Mouse (Mus musculus) Muller cell, postnatal 12 days (primary cell): ENCODE results near the gene Agbl2.
A peak's percentile ranks its signal among the peaks of the same experiment; 100 is the strongest.
"Not testable (repeated sequence)": the region's sequence is repeated elsewhere in the genome, so short reads cannot be mapped to it uniquely, and the experiment has no call there.

Experiments used
- DNase-seq: peaks from one replicate; pipeline ENCODE4 v3.0.0-alpha.2; 2015; ENCODE audit errors: inconsistent ontology term

The Agbl2 gene

GRCm38 (mm10) chr2:90815266-90815665 is 32.7 kb downstream of the Agbl2 start:
- no peak for DNase-seq

DNA sequence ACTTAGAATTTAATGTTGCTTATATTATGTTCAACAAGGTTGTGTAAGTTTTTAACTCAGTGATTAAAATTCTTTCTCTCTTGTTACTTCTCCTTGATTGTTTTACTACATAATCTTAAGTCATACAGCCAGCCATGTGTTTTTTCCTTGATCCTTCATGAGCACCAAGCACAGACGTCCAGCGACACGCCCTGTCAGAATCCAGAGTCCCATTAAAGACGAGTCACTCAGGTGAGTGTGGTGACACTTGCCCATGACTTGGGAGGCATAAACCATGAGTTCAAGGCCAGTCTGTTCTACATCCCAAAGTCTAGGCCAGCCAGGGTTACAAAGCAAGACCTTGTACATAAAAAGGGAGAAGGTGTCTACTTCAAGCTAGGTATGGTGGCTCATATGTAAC is 33.6 kb downstream of the Agbl2 start:
- DNase-seq, result no peak

GRCm38 (mm10) chr2:90818710-90819109 is 36.2 kb downstream of the Agbl2 start:
- DNase-seq, result no peak

- no peak for DNase-seq
These were observed 38.4 kb downstream of the Agbl2 start for GRCm38 (mm10) chr2:90820894-90821293.

DNA sequence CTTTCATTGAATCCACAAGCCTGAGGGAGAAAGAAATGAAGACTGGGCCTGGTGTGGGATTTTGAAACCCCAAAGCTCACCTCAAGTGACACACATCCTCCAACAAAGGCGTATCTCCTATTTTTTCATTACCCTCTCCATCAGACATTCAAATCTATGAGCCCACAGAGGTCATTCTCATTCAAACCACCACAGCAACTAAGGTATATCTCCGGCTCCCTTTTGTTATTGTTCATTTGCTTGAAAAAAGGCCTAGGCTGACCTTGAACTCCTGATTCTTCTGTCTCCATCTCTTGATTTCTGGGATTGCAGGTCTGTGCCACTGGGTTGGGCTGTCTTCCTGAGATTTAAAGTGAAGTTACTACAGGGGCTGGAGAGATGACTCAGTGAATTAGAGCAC is 40.5 kb downstream of the Agbl2 start:
- no peak for DNase-seq

DNA sequence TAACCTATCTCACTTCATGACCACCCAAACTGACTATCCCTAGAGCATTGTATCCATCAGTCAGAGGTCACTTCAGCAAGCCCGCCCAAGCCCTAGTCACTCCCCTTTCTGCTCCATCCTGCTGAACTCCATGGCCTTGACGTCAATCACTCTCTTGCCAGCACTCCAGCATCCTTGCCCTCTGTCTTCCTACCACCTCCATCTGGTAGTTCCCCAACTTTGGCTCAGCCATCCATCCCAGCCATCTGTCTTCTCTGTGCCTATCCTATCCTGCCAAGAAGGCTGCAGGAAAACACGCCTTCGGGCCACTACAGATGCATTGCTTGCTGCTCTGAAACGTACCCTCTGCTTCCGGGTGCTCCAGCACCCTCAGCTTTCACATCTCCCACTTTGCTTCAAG is 41.3 kb downstream of the Agbl2 start:
- DNase-seq, result no peak

DNA sequence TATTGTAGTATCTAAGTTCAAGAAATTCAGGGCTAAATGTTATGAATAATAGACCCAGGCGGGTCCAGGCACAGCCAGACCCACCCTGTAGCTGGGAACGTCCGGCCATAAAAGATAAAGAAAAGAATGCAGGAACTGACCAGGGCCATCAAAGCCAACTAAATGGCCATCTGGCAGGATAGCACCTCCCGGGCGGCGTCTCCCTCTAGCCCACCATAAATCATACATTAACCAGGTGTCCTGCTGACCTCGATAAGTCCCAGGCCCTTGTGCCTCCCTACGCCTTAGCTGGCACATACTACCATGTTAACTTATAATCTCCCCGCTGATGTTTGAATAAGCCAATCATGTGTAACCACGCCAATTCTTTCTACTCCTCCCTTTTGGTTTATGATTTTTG is 42.0 kb downstream of the Agbl2 start:
- not testable (repeated sequence) for DNase-seq

- no peak for DNase-seq
These were observed 43.1 kb downstream of the Agbl2 start for GRCm38 (mm10) chr2:90825515-90826172.

DNA sequence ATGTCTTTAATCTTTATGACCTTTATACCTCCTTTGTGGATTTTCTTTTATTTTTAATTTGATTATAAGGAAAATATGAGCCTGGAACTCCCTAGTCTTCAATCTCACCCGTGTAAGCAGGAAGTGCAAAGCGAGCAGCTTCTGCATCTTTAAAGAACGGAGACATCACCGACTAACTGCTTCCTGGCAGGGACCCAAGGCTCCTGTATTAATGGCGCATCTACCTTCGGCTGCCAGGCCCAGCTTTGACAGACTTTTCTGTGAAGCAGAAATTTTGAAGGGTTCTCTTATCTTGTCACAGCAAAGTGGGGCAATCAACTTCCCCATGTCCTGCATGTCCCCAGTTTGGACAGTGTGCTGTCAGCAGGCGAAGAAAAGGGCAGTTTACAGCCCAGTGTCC is 46.2 kb downstream of the Agbl2 start:
- DNase-seq, result no peak

- DNase-seq, result no peak
These were observed 51.0 kb downstream of the Agbl2 start for GRCm38 (mm10) chr2:90833502-90833901.

- DNase-seq, result no peak
These were observed 56.1 kb downstream of the Agbl2 start for GRCm38 (mm10) chr2:90838621-90839020.

- DNase-seq, result no peak
These were observed 61.1 kb downstream of the Agbl2 start for GRCm38 (mm10) chr2:90843666-90844065.

GRCm38 (mm10) chr2:90844262-90844661 is 61.7 kb downstream of the Agbl2 start:
- no peak for DNase-seq

- DNase-seq, result no peak
These were observed 62.7 kb downstream of the Agbl2 start for GRCm38 (mm10) chr2:90845234-90845633.

DNA sequence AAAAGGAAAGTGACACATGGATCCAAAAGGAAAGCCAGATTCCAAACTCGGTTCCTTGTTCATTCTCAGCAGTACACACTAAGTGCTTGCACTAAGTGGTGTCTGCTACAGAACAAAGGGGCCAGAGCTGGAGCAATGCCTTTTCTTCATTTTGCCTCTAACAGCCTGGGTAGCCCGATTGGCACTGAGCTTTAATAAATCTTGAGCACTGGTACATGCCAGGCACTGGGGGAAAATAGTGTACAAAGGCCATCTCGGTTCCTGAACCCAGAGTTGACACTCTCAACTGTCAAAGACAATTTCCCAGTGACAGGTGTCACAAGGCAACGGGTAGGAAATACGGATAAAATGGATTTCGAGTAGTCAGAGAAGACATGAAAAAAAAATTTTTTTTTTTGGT is 63.6 kb downstream of the Agbl2 start:
- no peak for DNase-seq

DNA sequence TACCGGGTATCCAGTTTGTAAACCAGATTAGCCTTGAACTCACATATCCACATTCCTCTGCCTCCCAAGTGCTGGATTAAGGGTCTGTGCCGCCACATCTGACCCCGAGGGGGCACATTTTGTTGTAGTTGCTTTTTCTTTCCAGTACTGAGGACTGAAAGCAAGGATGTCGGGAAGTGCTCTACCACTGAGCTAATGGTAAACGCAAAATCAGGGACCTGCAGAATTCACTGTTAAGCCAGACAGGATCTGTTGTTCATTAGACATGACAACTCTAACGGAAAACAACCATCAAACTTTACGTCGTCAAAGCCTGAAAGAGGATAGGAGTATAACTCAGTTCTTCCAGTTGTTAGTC is 64.0 kb downstream of the Agbl2 start:
- no peak for DNase-seq

DNA sequence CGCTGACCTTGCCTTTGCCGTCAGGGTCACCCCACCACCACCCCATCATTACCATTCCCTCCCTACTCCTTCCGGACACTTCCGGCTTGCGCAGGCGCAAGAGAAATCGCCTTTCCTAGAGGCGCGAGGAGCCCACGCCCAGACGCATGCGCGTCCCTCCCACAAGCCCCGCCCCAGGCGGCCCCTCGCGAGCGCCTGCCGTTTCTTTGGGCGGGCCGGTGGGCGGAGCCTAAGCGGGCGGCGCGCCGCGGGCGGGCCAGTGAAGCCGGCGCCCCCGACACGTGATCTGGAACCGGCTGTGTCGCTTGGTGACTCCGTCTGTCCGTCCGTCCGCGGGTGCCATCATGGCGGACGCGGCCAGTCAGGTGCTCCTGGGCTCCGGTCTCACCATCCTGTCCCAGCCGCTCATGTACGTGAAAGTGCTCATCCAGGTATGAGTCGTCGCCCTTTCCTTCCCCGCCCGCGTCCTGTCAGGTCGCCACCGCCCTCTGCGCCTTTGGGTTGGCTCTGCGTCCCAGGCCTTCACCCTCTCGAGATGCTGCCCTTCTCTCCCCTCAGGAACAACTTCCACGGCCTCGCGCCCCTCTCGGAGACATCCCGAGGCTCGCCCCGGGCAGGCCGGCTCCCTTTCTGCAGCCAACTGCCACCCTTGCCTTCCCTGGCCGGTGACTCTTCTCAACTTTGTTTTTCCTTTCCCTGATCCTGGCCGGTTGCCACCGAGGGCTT is 64.6 kb downstream of the Agbl2 start, which contains the start of gene Mtch2:
Mtch2 (plus strand) TSS at position 201 of the 726 bp plus-strand sequence.
- peak; percentile 99 for DNase-seq

- DNase-seq, result peak; percentile 69
These were observed 65.1 kb downstream of the Agbl2 start for GRCm38 (mm10) chr2:90847681-90848050.

DNA sequence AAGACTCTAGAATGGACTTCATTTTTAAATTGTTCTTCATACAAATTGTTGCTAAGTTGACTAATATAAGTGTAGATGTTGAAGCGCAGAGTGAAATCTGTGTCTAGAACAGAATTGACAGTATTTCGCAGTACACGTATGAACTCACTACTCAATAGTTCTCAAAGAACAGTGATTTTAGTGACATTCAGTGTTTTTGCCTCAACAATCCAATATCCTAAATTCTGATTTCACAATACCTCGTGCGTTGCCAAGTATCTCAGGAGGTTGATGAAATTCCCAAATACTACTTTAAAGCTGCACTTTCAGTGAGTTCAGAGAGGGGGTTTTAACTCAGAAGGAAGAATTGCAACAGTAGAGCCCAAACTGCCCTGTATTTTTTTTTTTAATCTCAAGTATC is 65.8 kb downstream of the Agbl2 start:
- no peak for DNase-seq

DNA sequence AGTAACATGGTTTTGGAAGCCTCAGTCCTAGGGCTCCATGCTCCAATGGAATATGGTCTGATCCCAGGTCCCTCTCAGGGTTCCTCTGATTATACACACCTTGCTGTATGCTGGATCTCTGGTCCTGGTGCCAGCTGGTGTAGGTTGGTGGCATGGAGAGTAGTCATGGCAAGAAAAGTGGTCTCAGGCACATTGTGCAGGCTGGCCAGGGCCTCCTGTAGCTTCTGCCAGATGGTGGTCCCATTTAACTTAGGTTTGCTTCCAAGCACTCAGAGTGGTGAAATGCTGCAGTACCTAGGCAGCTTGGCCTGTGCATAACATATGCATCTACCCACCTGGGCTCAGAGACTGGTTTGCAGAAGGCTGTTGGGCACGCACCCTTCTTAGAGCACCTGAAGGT is 67.9 kb downstream of the Agbl2 start:
- no peak for DNase-seq

DNA sequence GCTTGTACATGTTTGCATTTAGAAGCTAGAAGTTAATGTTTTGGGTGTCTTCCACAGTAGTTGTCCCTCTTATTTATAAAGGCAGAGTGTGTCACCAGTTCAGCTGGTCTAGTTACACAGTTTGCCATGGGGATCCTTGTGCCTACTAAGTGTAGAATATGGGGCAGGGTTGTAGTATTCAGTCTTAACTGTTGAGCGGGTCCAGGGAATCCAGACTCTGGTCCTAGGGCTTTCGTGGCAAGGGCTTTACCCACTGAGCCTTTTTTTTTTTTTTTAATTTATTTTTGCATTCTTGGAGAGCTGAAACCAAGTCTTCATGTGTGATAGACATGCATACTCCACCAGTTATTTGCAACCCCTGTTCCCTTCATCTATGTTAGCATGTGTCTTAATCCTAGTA is 79.0 kb downstream of the Agbl2 start:
- no peak for DNase-seq

- no peak for DNase-seq
These were observed 81.7 kb downstream of the Agbl2 start for GRCm38 (mm10) chr2:90864184-90864583.

GRCm38 (mm10) chr2:90866524-90866923 is 84.0 kb downstream of the Agbl2 start:
- peak; percentile 50 for DNase-seq
